Mouse (Mus musculus): ENCODE measurements around the gene Cdc42bpa.

Gene Cdc42bpa

GRCm38 (mm10) chr1:180194781-180195471 is 234.7 kb downstream of the Cdc42bpa start:
- DNase-seq, result peak; percentile 58 to 66

DNA sequence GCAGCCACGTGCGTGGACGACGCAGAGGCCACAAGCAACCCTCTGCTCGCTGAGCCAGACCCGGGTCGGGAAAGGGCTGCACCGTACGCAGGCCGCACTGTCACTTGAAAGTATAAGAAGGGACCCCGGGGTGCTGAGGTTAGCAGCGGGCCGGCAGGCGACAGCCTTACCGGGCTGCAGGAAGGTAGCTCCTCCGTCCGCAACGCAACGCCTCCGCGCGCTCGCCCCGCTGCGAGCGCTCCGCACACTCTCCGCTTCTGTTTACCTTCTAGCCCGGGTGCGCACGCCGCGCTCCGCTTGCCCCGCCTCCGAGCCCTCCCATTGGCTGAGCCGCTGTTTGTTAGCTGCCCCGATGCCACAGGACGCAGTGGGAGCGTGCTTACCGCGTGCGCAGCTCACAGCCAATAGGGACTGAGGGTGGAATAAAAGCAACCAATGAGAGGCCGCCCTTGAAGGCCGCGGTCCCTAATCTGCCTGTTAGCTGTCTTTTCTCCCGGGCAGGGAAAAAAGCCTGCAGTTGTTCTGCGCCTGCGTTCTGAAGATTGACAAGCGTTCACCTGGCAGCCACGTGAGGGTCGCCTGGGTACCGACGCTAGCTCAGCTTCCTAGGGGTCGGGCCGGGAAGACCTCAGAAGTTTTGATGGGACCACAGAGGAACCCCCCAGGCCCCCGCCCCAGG is 235.6 kb downstream of the Cdc42bpa start:
- DNase-seq, result peak; percentile 97 to 98

GRCm38 (mm10) chr1:180196508-180196907 is 236.2 kb downstream of the Cdc42bpa start:
- DNase-seq, result peak in 1 of 2 experiments; percentile 42

GRCm38 (mm10) chr1:180197956-180198355 is 237.7 kb downstream of the Cdc42bpa start:
- no peak for DNase-seq

- DNase-seq, result no peak
These were observed 238.9 kb downstream of the Cdc42bpa start, which contains the start of gene Coq8a for GRCm38 (mm10) chr1:180198959-180199714. Coq8a (minus strand) TSS chr1:180199602.

GRCm38 (mm10) chr1:180199715-180200050 is 239.4 kb downstream of the Cdc42bpa start:
- DNase-seq, result no peak

GRCm38 (mm10) chr1:180200722-180201121 is 240.4 kb downstream of the Cdc42bpa start:
- DNase-seq, result no peak

DNA sequence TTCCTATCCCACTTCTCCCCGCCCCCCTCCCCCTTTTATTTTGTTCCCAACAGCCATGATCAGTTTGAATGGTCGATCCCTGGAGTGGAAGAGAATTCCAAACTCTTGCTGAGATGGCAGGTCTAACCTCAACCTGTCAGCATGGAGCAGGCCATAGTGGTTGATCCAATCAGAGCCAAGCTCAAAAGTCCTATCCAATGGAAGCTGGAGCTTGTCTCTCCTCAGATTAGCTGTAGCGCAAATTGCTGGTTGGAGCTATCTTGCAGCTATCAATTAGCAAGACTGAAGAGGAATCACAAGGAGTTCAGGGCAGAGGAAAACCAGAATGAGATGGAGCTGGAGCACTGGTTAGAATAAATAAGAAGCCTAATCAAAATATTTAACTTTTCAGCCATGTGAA is 248.1 kb downstream of the Cdc42bpa start:
- DNase-seq, result no peak

DNA sequence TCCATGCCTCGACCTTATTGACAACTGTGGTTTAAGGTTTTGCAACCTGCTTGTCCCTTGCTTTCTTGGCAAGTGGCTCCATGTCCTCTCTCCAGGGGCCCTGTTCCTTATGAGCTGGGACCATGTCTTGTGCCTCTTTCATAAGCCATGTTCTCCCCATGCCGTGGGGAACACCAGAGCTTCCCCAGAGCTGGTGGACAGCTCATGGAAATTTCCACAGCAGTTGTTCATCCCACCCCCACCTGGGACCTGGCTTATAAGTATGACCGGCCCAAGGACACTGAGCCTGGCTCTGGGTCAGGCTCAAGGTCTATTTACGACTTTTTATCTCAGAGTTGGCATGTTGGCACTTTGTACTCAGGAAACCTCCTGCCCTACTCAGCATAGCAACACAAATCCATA is 249.8 kb downstream of the Cdc42bpa start:
- no peak for DNase-seq

GRCm38 (mm10) chr1:180210781-180211271 is 250.6 kb downstream of the Cdc42bpa start:
- DNase-seq, result peak; percentile 47 to 70

DNA sequence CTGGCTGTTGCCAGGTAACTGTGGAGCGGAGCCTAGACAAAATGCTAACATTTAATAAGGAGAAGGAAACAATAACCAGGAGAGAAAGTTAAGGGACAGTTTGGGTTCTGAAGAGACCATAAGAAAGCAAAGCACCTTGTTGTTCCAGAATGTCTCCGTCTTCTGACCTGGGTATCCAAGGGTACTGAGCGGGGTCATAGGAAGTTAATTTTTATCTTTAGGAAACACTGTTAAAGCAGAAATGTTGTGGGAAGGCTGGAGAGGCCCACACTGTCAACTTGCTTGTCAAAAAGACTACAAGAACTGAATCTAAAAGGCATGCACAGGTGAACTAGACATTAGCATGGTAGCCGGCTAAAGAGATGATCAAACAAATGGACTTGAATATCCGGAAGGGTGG is 252.6 kb downstream of the Cdc42bpa start:
- no peak for DNase-seq

DNA sequence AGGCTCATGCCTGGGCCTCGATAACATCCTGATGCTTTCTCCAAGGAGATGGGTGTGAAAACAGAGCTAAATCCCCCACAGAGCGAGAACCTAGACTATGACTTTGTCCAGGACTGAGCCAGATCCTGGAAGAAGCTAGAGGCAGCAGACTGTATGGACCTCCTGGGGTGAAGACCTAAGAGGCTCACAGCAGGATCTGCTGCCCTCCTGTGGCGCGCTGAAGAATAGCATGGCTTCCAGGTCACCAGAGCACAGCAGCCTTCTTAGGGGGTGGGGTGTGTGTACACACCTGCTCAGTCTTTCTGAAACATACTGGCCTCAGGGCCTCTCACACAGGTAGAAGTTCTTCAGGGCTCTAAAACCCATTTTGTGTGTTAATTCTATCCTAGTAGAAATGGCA is 254.8 kb downstream of the Cdc42bpa start:
- peak; percentile 77 to 80 for DNase-seq

Measured in cerebellum, postnatal 10 days (tissue).